Mouse (Mus musculus) heart, postnatal 36 days (tissue): ENCODE measurements at regions not wholly inside any gene's neighbourhood (a gene's known extent, or its start where the extent isn't known, plus 50 kb on each side); places are given as distances from the start of the nearest gene placed in this dataset.
"Not testable (repeated sequence)": the region's sequence is repeated elsewhere in the genome, so short reads cannot be mapped to it uniquely, and the experiment has no call there.

ENCODE experiments used
- DNase-seq, 2 experiments: peaks; one replicate each; pipeline ENCODE4 v3.0.0; 2021 to 2022
- intact Hi-C: fragments of 180-260 bp; cut with DNase I; formaldehyde crosslinking; loops from one replicate; pipeline ENCODE4 v1.15.1; 2025

DNA sequence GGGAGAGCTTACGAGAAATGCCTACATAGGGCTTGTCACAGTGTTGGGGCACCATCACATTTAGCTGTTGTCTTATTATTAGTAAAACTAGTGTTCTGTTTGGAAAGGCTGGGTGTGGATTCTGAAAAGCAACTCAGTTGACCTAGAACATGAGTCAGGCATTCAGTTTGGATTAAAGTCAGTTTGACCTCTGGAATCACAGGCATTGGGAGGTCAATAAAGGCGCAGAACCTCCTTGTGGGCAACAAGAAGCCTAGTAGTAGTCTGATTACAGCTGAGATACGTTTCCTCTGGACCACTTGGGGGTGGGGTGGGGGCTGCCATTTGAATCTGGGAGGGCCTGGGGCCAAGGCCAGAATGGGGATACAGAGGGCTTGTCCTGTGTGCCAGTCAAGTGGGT, 52.1 kb upstream of the Map3k1 start:
- intact Hi-C loops, result no loop called here
- no peak for DNase-seq

DNA sequence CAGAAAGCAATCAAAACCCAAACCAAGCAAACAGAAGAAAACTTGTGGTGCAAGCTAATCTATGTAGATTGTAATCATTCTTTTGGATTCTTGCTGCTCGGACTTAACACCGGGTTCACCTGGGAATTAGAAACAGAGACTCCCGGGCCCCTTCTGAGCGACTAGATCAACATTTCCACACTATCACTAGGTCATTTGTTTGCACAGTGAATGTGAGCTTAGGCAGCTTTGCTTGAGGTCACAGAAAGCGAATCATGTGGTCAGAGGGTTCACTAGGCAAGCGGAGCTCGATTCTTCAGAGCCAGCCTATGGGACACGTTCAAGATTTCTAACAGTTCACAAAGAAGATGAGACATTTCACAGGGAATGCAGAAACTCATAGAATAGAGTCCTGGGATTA, 53.5 kb upstream of the Map3k1 start:
- DNase-seq, result no peak
- intact Hi-C loops, result no loop called here

DNA sequence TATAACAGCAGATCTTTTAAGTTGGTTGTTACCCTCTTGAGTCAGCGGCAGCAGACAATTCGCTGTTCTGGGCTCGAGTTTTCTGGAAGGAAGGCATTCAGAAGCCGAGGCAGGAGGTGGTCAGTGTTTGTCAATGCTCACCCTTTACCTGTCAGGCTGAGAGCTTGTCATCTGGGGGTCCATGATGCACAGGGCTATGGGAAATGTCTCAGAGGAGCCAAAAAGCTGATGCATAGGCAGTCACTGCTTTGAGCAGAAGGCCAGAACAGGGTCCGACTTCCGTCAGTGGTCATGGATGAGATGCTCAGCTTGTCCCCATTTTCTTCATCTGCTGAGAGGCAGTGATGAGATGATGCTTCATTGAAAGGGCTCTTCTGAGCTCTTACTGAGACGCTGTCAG, 57.2 kb upstream of the Map3k1 start:
- DNase-seq, result no peak
- intact Hi-C loops, result loop anchor here (5.0 kb wide), 1 partner anchor 76 kb away; no protein-coding TSS in a partner anchor

DNA sequence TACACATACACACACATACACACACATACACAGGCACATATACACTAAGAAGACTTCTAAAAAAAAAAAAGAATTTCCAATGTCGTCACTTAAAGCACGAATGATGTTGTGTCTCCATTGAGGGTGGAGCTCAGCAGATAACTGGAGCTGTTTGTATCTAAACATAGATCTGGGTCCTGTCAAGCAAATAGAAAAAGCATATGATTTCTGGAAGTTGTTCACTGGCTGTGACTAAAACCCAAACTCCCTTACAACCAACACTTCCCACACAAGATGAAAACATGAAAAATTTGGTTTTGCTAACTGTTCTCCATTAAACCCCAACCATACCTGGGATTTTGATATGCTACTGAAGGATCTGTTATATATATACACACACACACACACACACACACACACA, 58.5 kb upstream of the Map3k1 start:
- intact Hi-C loops, result loop anchor here (5.0 kb wide), 1 partner anchor 75 kb away; no protein-coding TSS in a partner anchor
- DNase-seq, result no peak

DNA sequence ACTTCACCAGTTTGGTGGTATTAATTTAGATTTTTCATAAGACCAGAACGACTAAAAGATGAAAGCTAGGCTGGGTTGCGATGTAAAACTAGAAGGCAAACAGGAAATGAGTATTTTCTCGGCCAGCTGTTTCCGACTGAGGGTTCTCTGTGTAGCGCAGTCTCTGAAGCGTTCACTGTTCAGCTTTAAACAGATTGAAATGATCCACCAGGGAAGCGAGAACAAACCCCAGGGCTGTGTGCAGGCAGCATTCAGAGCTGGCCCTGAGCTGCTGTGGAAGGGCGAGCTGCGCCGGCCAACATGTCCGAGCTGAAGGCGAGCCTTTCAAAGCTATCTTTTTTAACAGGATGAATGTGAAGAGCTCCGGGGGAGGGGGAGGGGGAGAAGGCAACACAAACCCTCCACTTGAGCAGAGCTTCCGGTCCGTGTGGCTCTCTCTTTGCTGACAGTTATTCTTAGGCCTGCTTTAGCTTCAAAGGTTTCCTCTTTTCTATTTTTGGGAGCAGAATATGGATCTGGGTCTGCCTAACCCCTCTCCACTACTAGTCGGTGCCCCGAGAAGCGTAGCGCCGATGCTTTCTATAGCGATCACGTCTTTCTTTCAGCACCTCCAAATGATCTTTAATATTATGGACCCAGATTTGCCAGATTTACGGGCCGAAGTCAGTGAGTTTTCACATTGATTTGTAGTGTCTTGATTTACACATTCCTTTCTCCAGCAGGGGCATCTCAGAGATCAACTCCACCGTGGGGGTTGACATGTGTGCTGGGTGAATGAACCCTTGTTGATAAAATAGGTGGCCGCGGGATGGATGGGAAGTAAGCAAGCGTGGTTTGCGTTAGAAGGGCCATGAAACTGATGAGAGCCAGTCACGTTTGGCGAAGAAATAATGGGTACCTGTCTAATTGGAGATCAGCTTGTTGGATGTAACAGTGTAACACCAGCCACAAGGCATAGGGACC, 59.3 kb upstream of the Map3k1 start:
- peak; percentile 60 to 68 for DNase-seq
- intact Hi-C loops, result loop anchor here (2.0 to 5.0 kb wide), 2 partner anchors 59 to 74 kb away; partner anchors contain the start of gene Map3k1

DNA sequence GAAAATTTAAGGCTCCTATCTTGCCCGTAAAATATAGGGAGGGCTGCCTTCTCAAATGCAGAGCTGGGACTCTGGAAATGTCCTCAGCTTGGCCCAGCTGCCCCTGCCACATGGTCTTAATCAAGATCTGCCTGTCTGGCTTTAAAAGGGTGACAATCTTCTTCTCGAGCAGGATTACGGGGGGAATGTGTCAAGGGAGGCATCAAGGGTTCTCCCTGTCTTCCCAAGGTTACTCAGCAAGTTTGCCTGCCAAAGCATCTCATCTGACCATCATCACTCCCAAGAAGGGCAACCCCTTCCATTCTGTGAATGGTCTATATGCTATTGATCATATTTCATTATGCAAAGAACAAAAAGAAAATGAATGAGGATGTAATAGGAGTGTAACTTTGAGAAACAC, 60.2 kb upstream of the Map3k1 start:
- intact Hi-C loops, result loop anchor here (2.0 to 5.0 kb wide), 2 partner anchors 60 to 73 kb away; partner anchors contain the start of gene Map3k1
- no peak for DNase-seq

DNA sequence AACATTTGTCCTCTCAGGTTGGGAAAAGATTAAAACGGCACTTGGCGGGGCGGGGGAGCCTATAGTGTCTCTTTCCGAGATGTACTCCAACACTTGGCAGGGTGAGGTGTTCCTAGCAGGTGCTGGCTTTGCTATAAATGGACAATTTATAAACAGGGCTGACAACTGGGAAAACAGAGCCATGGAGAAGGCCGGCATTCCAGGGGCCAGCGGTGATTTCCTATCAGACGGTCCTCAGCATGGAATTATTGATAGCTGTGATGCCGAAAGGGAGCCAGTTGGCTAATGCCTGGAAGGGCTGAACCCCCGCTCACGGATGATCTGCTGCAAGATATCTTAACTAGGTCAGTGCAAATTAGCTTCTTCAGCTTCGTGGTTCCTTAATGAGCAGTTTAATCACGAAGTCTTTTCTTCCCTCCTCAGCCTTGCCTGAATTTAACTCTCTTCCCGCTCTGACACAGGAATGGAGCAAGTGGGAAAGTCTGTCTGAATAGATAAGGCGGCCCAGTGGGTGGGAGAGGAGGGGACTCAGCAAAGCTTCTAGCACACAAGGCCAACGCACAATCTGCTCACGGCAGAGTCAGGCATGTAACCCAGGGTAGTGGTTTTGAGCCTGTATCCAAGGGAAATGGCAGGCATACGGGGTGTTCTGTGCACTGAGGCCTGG, 61.1 kb upstream of the Map3k1 start:
- DNase-seq, result no peak
- intact Hi-C loops, result loop anchor here (2.0 to 5.0 kb wide), 2 partner anchors 61 to 72 kb away; partner anchors contain the start of gene Map3k1

DNA sequence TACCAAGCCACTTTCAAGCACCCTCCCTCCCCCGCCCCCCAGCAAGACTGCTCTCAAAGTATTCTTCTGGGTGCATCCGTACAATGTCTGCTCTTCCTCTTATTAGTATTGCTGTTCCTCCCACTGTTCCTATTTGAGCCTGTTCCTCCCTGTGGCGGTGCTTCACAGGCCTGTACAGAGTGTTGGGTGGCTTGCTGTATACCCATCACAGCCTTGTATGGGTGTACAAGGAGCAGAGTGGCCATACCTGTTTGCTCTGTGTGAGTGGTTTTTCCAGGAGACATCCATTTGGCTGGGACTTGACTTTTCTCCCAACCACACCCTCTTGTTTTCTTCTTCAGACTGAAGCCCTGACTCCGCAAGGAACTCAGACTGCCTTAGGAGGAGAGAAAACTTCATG, 61.7 kb upstream of the Map3k1 start:
- intact Hi-C loops, result no loop called here
- no peak for DNase-seq

DNA sequence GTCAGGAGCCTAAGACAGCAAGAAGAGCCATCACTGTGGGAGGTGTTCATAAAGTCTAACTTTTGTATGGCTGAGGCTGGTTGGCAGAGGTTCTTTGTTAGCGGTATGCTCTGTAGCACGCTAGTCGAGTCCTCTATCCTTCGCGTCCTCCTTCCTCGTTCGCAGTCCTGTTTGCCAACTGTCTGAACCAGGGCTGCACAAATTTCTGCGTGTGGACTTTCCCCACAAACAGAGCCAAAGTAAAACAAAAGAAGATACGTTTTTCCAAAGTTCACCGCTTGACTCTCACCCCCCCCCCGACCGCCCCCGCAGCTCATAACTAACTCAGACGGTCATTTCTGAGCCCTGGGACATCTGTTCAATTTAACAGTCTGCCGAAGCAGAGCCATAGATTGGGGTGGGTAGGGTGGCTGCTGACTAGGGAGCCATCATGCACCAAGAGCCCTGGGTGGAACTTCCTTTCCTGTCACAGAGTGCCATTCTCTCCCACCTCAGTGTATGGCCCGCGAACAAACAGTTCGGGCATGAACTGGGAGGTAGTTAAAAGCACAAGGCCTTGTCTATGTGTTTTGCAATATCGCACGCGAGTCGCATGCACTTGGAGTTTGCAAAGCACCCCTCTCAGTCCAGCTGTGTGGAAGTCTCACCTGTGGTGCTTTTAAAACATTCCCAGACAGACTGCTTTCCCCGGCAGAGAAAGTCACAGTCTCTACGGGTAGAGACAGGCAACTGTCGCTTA, 63.0 kb upstream of the Map3k1 start:
- intact Hi-C loops, result no loop called here
- no peak for DNase-seq

DNA sequence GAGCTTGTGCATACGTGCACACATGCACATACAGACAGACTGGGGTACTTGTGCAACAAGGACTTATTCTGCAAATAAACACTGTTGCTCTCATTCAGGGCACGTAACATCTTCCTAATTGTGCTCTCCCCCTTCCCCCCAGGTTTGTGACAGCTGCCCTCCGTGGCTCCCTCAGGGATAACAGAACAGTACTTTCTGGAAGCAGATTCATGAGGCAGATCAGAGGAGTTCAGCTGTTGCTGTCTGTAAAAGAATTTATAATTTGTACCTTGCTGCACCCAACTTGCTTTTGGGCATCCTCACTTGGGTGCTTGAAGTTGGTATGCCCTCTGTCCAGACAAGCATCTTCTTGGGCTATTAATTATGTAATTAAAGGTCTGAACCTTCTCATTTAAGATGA, 65.5 kb upstream of the Map3k1 start:
- intact Hi-C loops, result no loop called here

DNA sequence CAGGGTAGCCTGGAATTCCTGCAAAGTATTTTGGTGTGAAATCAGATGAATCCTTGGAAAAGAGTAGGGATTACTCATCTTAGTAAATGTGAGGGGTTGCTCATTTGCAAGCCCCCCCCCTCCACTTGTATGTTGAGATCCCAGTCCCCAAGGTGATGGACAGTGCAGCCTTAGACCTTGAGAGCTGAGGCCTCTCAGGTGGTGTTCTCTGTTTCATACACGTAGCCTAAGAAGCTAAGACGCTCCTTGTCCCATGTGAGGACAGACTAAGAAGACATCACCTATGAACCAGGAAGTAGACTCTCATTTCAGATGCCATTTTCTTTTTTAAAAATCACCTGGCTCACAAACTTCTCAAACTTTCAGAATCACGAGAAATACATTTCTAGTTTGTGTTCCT, 67.6 kb upstream of the Map3k1 start:
- DNase-seq, result no peak
- intact Hi-C loops, result no loop called here

More for the DNA sequence above, 65.5 kb upstream of the Map3k1 start:
- no peak for DNase-seq

DNA sequence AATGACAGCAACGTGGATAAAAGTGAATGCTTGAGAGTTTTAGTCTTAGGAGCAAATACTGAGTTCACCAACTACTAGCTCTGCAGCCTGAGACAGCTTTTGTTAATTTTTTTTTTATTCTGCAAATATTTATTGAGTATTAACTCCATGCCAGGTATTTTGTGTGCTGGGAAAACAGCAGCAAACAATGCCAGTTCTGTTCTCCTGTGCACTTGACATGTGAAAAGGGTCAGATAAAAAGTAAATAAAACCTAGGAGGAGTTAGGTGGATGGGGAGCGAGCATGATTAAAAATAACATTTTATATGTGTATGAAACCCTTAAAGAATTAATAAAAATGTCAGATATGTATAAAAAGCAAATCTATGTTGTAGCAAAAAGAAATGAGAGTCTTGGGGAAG, 68.1 kb upstream of the Map3k1 start:
- intact Hi-C loops, result no loop called here

DNA sequence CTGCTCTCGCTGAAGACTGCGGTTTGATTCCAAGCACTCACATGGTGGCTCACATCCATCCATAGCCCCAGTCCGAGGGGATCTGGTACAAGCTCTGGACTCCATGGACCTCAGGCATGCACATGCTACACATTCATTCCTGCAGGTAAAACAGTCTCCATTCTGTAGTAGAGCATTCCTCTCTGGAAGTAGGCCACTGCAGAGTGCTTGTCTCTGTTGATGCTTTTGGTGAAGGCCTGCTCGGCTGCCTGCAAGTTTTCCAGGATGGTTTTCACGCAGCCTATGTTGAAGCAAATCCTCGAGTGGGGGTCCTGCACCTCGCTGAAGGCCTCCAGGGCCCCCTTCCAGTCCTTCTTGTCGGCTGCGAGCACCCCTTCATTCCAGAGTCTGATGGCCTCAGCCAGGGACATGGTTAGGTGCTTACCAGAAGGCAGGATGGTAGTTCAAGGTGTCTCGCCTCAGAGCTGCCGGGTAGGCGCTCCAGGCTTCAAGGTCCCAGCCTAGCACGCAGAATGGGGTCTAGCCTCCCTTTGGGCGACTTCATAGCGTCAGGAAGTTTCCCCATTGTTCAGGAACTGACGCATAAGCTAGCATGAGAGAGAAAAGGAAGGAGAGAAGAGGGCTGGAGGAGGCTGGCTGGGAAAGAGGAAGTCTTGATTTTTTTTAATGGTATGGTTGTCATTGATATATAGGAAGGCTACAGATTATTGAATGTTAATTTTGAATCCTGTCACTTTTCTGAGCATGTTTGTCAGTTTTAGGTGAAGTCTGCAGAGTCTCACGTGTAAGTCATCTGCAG, 75.2 kb upstream of the Map3k1 start:
- intact Hi-C loops, DNase-seq: not testable (repeated sequence)

More for the DNA sequence above, 68.1 kb upstream of the Map3k1 start:
- DNase-seq, result no peak

DNA sequence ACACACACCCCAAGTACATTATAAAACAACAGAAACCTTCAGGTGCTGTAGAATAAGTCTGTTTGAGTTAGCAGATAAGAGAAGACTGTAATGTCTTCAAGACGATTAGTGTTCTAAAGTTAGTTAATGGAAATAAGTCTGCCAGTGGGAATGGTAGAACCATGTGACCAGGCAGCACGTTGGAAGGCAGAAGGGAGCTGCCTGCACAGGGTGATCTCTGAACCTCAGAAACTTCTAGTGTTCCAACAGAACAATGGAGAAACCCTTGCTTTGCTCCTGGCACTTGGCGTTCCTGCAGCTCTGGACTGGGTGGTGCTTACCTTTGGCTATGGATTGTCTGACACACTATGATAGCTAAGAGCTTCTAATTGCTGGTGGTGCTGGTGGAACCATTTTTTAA, 82.0 kb upstream of the Map3k1 start:
- DNase-seq, result no peak
- intact Hi-C loops, result no loop called here

DNA sequence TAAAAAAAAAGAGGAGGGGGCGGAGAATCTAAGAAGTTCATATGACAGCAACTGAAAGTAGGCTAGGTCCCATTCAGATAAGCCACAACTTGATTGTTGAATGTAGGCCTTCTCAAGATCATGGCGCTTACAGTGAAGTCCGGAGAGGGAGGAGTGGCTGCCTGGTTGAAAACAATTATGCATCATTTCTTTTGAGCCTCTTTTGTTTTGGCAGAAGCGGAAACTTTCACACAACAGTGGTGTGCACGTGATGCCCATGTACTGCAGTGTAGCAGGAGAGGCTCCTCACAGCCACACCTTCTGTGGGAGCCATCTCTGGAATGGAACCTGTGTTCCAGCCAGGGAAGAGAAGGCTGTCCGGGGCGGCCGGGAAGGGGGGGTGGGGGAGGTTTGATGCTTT, 83.3 kb upstream of the Map3k1 start:
- no peak for DNase-seq
- intact Hi-C loops, result no loop called here

DNA sequence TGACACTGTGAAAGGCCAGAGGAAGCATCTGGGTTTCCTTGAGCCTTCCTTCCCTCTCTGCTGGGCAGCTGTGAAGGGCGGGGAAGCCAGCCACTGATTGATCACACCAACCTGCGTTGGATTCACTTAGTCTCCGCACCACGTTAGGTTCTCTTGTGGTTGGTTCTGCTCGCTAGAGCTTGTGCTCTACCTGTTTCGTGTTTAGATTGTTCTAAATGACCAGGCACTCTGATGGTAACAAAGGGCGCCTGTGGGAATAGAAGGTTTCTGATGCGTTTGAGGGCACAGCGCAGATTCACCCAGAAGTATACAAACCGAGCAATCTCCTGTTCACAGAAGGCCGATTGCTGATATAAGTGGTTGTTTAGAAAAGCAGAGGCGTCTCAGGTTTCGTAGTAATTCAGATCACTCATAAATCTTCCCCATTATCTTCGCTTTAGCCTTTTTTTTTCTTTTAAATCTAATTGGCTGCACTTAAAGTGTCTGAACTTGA, 84.5 kb upstream of the Map3k1 start:
- no peak for DNase-seq
- intact Hi-C loops, result no loop called here

DNA sequence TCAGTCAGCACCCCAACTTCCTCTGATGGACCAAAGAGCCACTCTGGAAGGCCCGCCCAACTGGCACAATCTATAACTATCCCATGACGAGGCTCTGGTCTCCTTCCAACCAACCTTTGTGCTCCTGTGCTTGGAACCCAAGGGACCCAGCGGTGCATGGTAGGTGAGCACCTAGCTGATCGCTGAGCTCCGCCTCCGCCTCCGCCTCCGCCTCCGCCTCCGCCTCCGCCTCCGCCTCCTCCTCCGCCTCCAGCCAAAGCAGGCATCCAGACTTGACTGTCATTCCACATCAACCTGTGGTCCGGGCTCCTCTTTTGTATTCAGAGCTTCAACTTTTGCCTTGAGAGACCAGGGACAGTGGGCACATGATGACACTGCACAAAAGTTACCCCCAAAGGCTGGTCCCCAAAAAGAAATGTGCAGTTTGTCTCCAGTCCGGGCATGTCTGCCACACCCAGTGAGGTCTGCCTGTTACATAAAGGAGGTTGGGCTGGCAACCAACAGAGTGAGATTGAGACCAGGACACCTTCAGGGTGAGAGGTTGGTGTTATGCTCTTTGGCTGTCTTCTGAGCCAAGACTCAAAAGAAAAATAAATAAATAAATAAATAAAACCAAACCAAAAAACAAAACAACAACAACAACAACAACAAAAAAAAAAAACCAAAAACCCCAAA, 86.1 kb upstream of the Map3k1 start:
- peak; percentile 41 to 54 for DNase-seq
- intact Hi-C loops, result no loop called here

DNA sequence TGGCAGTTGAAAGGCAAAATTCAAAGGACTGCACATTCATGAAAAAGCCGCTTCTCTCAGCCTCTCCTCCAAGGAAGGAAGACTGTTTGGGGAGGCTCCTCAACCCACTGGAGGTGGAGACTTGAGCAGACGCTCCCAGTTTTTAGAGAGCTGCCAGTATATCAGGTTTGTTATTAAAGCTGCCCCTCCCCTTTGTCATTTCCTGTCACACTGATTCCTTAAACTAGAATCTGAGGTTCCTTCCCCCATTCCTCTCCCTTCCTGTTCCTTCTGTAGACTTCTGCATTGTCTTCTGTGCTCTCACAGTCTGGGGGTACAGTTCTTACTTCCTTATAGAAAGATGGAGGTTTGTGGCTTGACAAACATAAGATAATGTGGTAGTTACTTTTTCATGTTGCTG, 87.5 kb upstream of the Map3k1 start:
- no peak for DNase-seq
- intact Hi-C loops, result no loop called here

DNA sequence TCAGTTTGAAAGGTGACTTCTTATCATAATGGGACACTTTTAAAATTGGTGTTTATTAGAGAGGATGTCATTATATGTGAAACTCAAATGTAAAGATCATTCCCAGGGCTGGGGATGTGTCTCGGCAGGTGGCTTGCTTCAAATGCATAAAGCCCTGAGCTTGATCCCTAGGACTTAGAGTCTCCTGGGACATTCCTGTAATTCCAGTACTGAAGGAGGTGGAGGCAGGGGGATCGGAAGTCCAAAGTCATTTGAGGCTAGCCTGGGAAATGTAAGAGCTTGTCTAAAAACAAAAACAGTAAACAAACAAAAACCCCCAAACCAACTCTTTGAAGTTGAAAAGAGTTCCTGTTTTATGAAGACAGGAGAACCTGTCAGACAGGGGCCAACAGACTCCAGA, 94.6 kb upstream of the Map3k1 start:
- intact Hi-C loops, result no loop called here
- no peak for DNase-seq
